Mouse (Mus musculus) erythroblast, embryonic 14.5 days (primary cell): ENCODE results near the gene Stil.

ENCODE experiments used
- GATA1 ChIP-seq: IDR thresholded peaks from 2 replicates; pipeline ENCODE4 v1.6.1; 2012; ENCODE audit warnings: low read length, inconsistent platforms, mixed read lengths
- TAL1 ChIP-seq: IDR thresholded peaks from 3 replicates; pipeline ENCODE4 v1.6.1; 2012; ENCODE audit warnings: low read length, inconsistent platforms, mixed read lengths

DNA sequence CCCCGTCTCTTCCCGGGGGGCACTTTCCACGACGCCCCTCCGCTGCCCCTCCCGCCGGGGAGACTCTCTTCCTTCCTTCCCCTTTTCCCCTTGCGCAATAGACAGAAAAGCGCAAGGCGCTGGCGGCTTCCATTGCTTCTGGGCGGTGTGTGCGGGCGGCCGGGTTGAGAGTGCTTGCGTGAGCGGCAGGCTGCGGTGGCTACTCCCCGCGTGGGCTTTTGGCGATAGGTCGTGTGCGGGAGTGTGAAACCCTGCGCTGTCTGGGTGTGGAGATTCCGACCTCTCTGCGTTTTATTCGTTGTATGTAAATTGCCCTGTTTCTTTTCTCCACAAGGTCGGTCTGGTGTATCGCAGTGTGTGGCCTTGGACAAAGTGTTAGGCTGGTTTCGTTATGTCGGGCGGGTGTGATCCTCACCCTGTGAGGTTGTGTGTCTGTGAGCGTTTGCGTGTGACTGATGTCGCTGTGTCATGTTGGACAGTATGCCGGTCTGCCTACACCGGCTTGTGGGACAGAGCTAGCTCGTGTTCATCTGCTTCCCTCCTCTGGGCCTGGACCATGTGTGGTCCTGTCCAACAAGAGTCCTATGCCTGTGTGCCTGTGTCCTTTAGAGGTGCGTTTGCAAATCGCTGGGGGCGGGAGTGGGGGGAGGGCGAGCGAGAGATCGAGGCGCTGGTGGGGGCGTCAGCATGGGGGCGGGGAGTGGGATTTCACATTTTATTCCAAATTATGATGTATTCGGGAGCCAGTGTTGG lies 57.1 kb downstream of the Stil start:
- TF ChIP-seq GATA1 (no peak), TAL1 (no peak)
